ENCODE assay signal across 8 mouse cellular contexts in the genomic region with DNA sequence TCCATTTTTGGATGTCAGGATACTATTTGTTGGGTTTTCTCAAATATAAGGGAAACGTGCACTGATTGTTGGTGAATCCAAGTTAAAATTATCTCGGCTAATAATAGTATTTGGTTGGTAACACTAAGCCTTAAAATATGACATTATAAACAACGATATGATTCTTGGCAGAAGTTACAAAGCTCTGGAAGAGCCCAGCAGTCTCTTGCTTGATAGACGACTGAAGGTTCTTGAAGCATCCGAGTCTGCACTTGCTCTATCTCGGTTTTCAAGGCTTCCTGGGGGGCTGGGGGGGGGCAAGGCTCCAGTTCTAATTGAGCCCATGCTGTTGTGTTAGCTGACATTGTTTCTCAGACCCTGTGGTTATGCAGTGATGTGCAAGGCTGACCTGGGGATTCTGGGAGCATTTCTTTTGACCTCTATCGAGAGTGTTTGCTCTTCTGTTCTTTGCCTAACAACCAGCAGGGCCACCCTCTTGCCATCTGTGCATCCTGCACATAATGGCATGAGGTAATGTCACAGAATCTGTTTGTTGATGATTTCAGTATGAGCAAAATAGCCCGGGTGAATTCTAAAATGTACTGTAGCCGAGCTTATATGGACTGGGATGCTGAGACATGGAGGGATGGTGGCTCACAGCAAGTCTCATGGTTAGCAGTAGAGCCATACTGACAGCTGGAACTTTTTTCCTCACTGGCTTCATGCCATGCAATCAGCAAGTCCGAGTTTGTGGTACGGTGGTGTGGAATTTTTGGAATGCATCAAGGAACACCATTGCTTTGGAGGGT. TPM values are rescaled to one million over a fixed set of nuclear protein-coding genes. Genes with fewer than 3 reads are reported as not detected.
A peak's percentile ranks its signal among the peaks of the same experiment; 100 is the strongest.
DNase-seq lines count a peak whose midpoint lies in the region; ATAC-seq and TF ChIP-seq lines count a peak whose summit lies in the region.

No protein-coding gene starts in this region.

- no peak for TF ChIP-seq CTCF in testis, adult 2 months (IDR thresholded peaks at IDR 0.05; ENCODE audit: control insufficient read depth, insufficient read depth, insufficient replicate concordance, low read depth, low read length)
- no peak for TF ChIP-seq CTCF in hindbrain, postnatal 0 days (IDR thresholded peaks at IDR 0.05; ENCODE audit: low read depth)

- peak; percentile 88 for DNase-seq in heart, adult 11 months
- DNase-seq in testis, postnatal 14 days (ENCODE audit: low spot score), result no peak
- DNase-seq in hindbrain, postnatal 0 days (ENCODE audit: low spot score), result peak; percentile 34
- DNase-seq in T-cell, adult 2 months (ENCODE audit: low spot score), result no peak

- no peak overlapping the region for H3K4me3 ChIP-seq in heart, embryonic 12.5 days
- no peak overlapping the region for H3K4me3 ChIP-seq in testis, adult 2 months (ENCODE audit: control insufficient read depth, low read depth, low read length)
- no peak overlapping the region for H3K4me3 ChIP-seq in hindbrain, postnatal 0 days (ENCODE audit: low read length)

- TF ChIP-seq POLR2A in testis, adult 2 months (IDR thresholded peaks at IDR 0.05; ENCODE audit: control insufficient read depth, low read depth, low read length), result no peak

- WGBS in heart, embryonic 12.5 days, result 38% methylated on average over 11 of the region's 11 CpGs
- 42% methylated on average over 11 of the region's 11 CpGs for WGBS in hindbrain, postnatal 0 days

- no peak overlapping the region for H3K9ac ChIP-seq in heart, embryonic 12.5 days
- H3K9ac ChIP-seq in hindbrain, postnatal 0 days (replicated peaks; ENCODE audit: low read length), result no peak overlapping the region

- H3K27ac ChIP-seq in heart, embryonic 12.5 days (ENCODE audit: poor library complexity, severe bottlenecking), result no peak overlapping the region
- H3K27ac ChIP-seq in testis, adult 2 months (ENCODE audit: control insufficient read depth, insufficient read depth, low read depth, low read length), result peak overlapping the region; percentile 12; the same call in 1 of the 2 replicates
- H3K27ac ChIP-seq in hindbrain, postnatal 0 days, result peak overlapping the region; percentile 55; the same call in 1 of the 2 replicates

- no peaks in the 10 kb centered on the region for H3K27me3 ChIP-seq in heart, embryonic 12.5 days (replicated peaks)
- H3K27me3 ChIP-seq in testis, adult 2 months (ENCODE audit: control insufficient read depth, insufficient read depth, low read length), result no peaks in the 10 kb centered on the region
- no peaks in the 10 kb centered on the region for H3K27me3 ChIP-seq in hindbrain, postnatal 0 days (ENCODE audit: insufficient read depth, low read length)

- no peaks in the 10 kb centered on the region for H3K36me3 ChIP-seq in heart, embryonic 12.5 days
- H3K36me3 ChIP-seq in testis, adult 2 months (ENCODE audit: control insufficient read depth, insufficient read depth, low read length), result no peaks in the 10 kb centered on the region
- no peaks in the 10 kb centered on the region for H3K36me3 ChIP-seq in hindbrain, postnatal 0 days (ENCODE audit: insufficient read depth, low read length)

- no peak overlapping the region for H3K4me2 ChIP-seq in heart, embryonic 12.5 days
- H3K4me2 ChIP-seq in hindbrain, postnatal 0 days (ENCODE audit: low read depth, low read length), result no peak overlapping the region

- no peaks in the 10 kb centered on the region for H3K9me3 ChIP-seq in heart, embryonic 12.5 days (replicated peaks)
- no peaks in the 10 kb centered on the region for H3K9me3 ChIP-seq in hindbrain, postnatal 0 days (ENCODE audit: low read length)

- no peak for ATAC-seq in heart, embryonic 12.5 days (ENCODE audit: insufficient number of reproducible peaks, low FRiP score)
- ATAC-seq in hindbrain, postnatal 0 days, result peak; percentile 59; the same call in 1 of the 2 replicates
- no peak for ATAC-seq in megakaryocyte, adult 5-6 weeks (ENCODE audit: poor library complexity, severe bottlenecking)
- ATAC-seq in inflammation-experienced regulatory T-cells, adult 6 months, result no peak

- peaks cover 10% of the 10 kb centered on the region for H3K4me1 ChIP-seq in heart, embryonic 12.5 days (replicated peaks)
- H3K4me1 ChIP-seq in testis, adult 2 months (ENCODE audit: control insufficient read depth, insufficient read depth, low read length), result peaks cover 8% of the 10 kb centered on the region
- H3K4me1 ChIP-seq in hindbrain, postnatal 0 days (ENCODE audit: insufficient read depth, low read length), result peaks cover 7% of the 10 kb centered on the region; the same call in 1 of the 2 replicates

RNA-seq across cellular contexts. Expression of a gene that starts 28.6 kb away (rescaled TPM):
- polyA plus RNA-seq in heart, embryonic 12.5 days (2016; fragmentation: Nextera tagmentation; extraction: Ambion mirVana), result 0.99 and 1.1 TPM in 2 replicates
- 376 and 451 TPM in 2 replicates for polyA plus RNA-seq in testis, adult 2 months (2012; rRNA removed)
- 2.7 and 8.1 TPM in 2 replicates for total RNA-seq in hindbrain, postnatal 0 days (2014; rRNA removed)
- polyA plus RNA-seq in hindbrain, postnatal 0 days (2015; fragmentation: Nextera tagmentation; extraction: Ambion mirVana), result 3.4 and 3.9 TPM in 2 replicates
- total RNA-seq in megakaryocyte, adult 5-6 weeks (2015), result 0.21 and 0.85 TPM in 2 replicates
- total RNA-seq in megakaryocyte, adult 5-6 weeks (2017), result not detected in 2 replicates
- polyA plus RNA-seq in inflammation-experienced regulatory T-cells, adult 6 months (2017; shearing (Covaris generic)), result under 1 TPM; 0.47 to 0.87 (median 0.70) TPM

RNA-seq across cellular contexts. Expression of a gene that starts 32.4 kb away (rescaled TPM):
- polyA plus RNA-seq in heart, embryonic 12.5 days (2016; fragmentation: Nextera tagmentation; extraction: Ambion mirVana), result 4.1 and 4.9 TPM in 2 replicates
- polyA plus RNA-seq in testis, adult 2 months (2012; rRNA removed), result 31.0 and 35.3 TPM in 2 replicates
- 187 and 212 TPM in 2 replicates for total RNA-seq in hindbrain, postnatal 0 days (2014; rRNA removed)
- polyA plus RNA-seq in hindbrain, postnatal 0 days (2015; fragmentation: Nextera tagmentation; extraction: Ambion mirVana), result 47.8 and 51.6 TPM in 2 replicates
- 0.71 and 1.7 TPM in 2 replicates for total RNA-seq in megakaryocyte, adult 5-6 weeks (2015)
- total RNA-seq in megakaryocyte, adult 5-6 weeks (2017), result 0.84 and 1.1 TPM in 2 replicates
- 1 to 10 TPM; 3.0 to 4.8 (median 3.3) TPM for polyA plus RNA-seq in inflammation-experienced regulatory T-cells, adult 6 months (2017; shearing (Covaris generic))

Comparison
In these comparisons a context has a peak if more than half of its experiments do, and no peak if none do; other contexts are left out.
1. DNase-seq: peak in heart, adult 11 months (single experiment) and hindbrain, postnatal 0 days (single experiment); none in testis, postnatal 14 days (single experiment) and T-cell, adult 2 months (single experiment).
2. RNA of a gene that starts 28.6 kb away (polyA plus RNA-seq): 376 to 451 TPM in testis, adult 2 months; 3.4 to 3.9 TPM in hindbrain, postnatal 0 days, 0.99 to 1.1 TPM in heart, embryonic 12.5 days and 0.47 to 0.87 TPM in inflammation-experienced regulatory T-cells, adult 6 months; every median in the first group is over 10 times any median in the second.